Mouse (Mus musculus): ENCODE results near the gene Kdelr1. TPM values are rescaled to one million over a fixed set of nuclear protein-coding genes. Genes with fewer than 3 reads are reported as not detected.

Gene Kdelr1
- total and polyA plus RNA-seq, 2 experiments from 2014 or later: 58.5 to 304 TPM

DNA sequence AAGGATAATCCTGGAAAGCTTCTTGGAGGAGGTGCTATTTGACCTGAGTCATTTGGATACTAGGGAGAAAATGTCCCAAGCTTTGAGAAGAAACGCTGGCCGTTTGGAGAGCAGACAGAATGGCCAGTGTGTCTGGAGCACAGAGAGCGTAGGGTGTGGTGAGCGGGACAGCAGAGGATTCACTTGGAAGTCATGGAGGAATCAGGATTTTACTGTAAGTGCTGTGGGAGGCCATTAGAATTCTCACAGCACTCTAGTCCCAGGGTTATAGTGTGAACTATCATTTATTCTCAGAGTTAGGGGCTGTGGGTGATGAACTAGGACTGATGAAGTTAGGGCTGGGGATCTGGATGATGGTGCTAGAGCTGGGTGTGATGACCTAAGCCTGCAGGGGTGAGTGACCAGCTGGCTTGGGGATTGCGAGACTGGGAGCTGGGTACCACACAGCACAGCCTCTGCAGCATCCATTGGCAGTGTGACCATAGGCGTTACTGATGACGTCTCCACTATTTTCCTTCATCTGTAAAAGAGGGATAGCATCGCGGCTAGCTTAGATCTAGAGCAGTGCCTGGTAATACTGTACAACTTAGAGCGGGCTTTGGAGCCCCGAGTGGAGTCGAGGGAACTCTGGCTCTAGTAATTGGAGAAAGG lies 49.5 kb downstream of the Kdelr1 start:
- no peak overlapping the region for H3K4me3 ChIP-seq (ENCODE audit: low read depth, low read length)
- no peak for ATAC-seq (ENCODE audit: insufficient read depth, low read depth)
- TF ChIP-seq CTCF (IDR thresholded peaks at IDR 0.05; ENCODE audit: low read depth) (no peak), EP300 (IDR thresholded peaks at IDR 0.05; ENCODE audit: low read depth) (no peak)
- no peak overlapping the region for H3K9ac ChIP-seq (replicated peaks; ENCODE audit: low read depth, low read length)
- no peak overlapping the region for H3K4me2 ChIP-seq (ENCODE audit: low read depth, low read length)
- H3K27ac ChIP-seq (ENCODE audit: low read depth): peak overlapping the region; percentile 90
- peaks cover 3% of the 10 kb centered on the region; the same call in 1 of the 2 replicates for H3K4me1 ChIP-seq (ENCODE audit: control insufficient read depth, insufficient read depth)
- 0 out of 2 replicates have a peak, but pooled peaks cover 3% of the 10 kb centered on the region for H3K36me3 ChIP-seq (replicated peaks; ENCODE audit: control insufficient read depth, insufficient read depth, low read length)
- H3K9me3 ChIP-seq (replicated peaks; ENCODE audit: control insufficient read depth, low read length): no peaks in the 10 kb centered on the region
- no peak for DNase-seq (ENCODE audit: low spot score)
- H3K27me3 ChIP-seq (ENCODE audit: control insufficient read depth, insufficient read depth, low read length): no peaks in the 10 kb centered on the region
- WGBS: 82% methylated on average over 12 of the region's 12 CpGs

DNA sequence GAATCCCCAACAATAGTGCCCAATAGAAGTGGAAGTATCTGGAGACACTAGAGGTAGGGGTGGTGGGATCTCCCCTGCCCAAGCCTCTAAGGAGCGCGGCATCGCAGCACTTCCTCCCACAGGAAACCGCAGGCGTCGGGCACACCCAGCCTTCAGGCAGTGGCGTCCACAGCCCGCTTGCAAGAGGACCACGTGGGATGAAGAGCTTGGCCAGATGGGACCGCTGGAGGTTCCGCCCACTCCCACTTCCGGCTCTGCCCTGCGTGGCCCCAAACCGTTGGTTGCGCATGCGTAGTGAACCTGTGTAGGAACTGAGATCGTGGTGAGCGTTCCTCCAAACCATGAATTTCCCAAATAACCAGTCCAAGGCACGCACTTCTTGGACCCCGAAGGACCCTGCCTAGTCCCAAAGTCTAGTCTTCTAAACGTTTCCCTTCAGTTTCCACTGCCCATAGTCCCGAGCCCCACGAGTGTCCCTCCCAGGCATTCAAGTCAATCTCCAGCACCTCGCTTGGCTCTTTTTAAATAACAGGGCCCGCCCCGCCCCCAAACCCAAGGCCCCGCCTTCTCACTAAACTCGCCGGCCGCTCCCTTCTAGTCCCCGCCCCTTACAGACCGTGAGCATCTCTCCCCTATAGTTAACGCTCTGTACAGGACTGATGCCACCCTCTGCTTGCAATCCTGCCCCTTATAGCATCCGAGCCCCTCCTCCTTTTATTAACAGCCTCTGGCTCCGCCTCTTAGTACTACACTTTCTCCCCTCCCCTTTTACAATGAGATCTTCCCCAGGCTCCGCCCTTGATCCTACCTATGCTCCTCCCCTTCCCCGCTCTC lies 50.6 kb downstream of the Kdelr1 start:
- DNase-seq (ENCODE audit: low spot score) (peak; percentile 99), ATAC-seq (ENCODE audit: insufficient read depth, low read depth) (peak; percentile 86)
- Histone ChIP-seq H3K9me3 (replicated peaks; ENCODE audit: control insufficient read depth, low read length) (no peaks in the 10 kb centered on the region), H3K4me1 (ENCODE audit: control insufficient read depth, insufficient read depth) (no peaks in the 10 kb centered on the region), H3K27me3 (ENCODE audit: control insufficient read depth, insufficient read depth, low read length) (no peaks in the 10 kb centered on the region), H3K27ac (ENCODE audit: low read depth) (peak overlapping the region; percentile 90), H3K4me3 (ENCODE audit: low read depth, low read length) (peak overlapping the region; percentile 51), H3K9ac (replicated peaks; ENCODE audit: low read depth, low read length) (peak overlapping the region; percentile 28; the same call in 1 of the 2 replicates), H3K4me2 (ENCODE audit: low read depth, low read length) (peak overlapping the region; percentile 65), H3K36me3 (replicated peaks; ENCODE audit: control insufficient read depth, insufficient read depth, low read length) (0 out of 2 replicates have a peak, but pooled peaks cover 3% of the 10 kb centered on the region)
- 1% methylated on average over 37 of the region's 37 CpGs for WGBS
- no peak; the same call in 1 of the 2 replicates for TF ChIP-seq EP300 (IDR thresholded peaks at IDR 0.05; ENCODE audit: low read depth)
- no peak for TF ChIP-seq CTCF (IDR thresholded peaks at IDR 0.05; ENCODE audit: low read depth)

DNA sequence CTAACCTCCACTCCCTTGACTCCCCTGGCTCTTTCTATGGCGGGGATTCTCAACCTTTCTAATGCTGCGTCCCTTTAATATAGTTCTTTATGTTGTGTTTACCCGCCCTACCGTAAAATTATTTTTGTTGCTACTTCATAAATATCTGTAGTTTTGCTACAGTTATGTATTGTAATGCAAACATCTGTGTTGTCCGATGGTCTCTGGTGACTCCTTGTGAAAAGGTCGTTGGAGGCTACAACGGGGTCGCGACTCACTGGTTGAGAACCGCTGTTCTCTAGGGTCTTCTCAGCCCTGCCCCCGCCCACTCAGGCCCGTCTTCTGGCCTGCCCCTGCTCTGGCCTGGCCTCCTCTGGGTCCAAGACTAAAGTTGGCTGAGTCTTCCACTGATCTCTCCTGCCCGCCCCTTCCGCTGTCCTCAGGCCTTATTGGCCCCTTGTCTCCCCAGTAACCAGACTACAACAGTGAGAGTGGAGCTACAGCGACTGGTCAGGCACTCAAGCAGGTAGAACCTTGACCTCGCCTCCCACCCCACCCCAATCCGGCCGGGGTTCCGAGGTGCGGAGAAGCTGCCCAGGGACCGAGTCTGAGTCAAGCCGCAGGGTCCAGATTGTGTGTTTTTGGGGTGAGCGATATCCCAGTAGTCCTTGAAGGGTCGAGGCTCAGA lies 51.3 kb downstream of the Kdelr1 start, which contains the start of gene Ccdc114:
TSS of gene Ccdc114 (plus strand) at position 311 of the 667 bp plus-strand sequence.
- peak within 1 kb of the TSS; percentile 90 for H3K27ac ChIP-seq (ENCODE audit: low read depth)
- H3K27me3 ChIP-seq (ENCODE audit: control insufficient read depth, insufficient read depth, low read length): no peaks in the 10 kb centered on the region
- 5% methylated on average over 24 of the region's 24 CpGs for WGBS
- H3K4me3 ChIP-seq (ENCODE audit: low read depth, low read length): peak within 1 kb of the TSS; percentile 51
- H3K9me3 ChIP-seq (replicated peaks; ENCODE audit: control insufficient read depth, low read length): no peaks in the 10 kb centered on the region
- TF ChIP-seq EP300 (IDR thresholded peaks at IDR 0.05; ENCODE audit: low read depth): no peak
- TF ChIP-seq CTCF (IDR thresholded peaks at IDR 0.05; ENCODE audit: low read depth): no peak
- H3K9ac ChIP-seq (replicated peaks; ENCODE audit: low read depth, low read length): peak within 1 kb of the TSS; percentile 28; the same call in 1 of the 2 replicates
- 0 out of 2 replicates have a peak, but pooled peaks cover 3% of the 10 kb centered on the region for H3K36me3 ChIP-seq (replicated peaks; ENCODE audit: control insufficient read depth, insufficient read depth, low read length)
- ATAC-seq (ENCODE audit: insufficient read depth, low read depth) (peak; percentile 80), DNase-seq (ENCODE audit: low spot score) (peak; percentile 90)
- peak within 1 kb of the TSS; percentile 65 for H3K4me2 ChIP-seq (ENCODE audit: low read depth, low read length)
- no peaks in the 10 kb centered on the region for H3K4me1 ChIP-seq (ENCODE audit: control insufficient read depth, insufficient read depth)

DNA sequence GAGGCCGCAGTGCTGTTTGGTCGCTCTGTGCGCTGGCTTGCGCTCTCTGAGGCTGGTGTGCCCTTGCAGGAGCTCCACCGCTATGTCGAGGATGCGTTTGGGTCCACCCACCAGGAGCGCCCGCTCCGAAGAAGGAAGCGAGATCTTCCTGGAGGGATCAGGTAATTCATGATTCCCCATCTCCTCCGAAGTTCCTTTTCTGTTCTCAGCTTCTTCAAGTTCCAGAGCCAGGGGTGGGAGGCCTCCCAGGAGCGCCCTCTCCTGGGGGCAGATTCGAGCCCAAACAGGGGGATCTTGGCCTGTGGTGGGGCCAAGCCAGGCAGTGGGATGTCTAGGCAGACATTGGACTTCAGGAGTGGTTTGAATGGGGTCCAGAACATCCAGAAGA lies 51.9 kb downstream of the Kdelr1 start:
- H3K36me3 ChIP-seq (replicated peaks; ENCODE audit: control insufficient read depth, insufficient read depth, low read length): no peaks in the 10 kb centered on the region
- TF ChIP-seq EP300 (IDR thresholded peaks at IDR 0.05; ENCODE audit: low read depth) (no peak), CTCF (IDR thresholded peaks at IDR 0.05; ENCODE audit: low read depth) (peak; percentile 18; the same call in 1 of the 2 replicates)

More for the DNA sequence above, 51.9 kb downstream of the Kdelr1 start:
- WGBS: 12% methylated on average over 14 of the region's 14 CpGs
- Histone ChIP-seq H3K9ac (replicated peaks; ENCODE audit: low read depth, low read length) (peak overlapping the region; percentile 28; the same call in 1 of the 2 replicates), H3K27me3 (ENCODE audit: control insufficient read depth, insufficient read depth, low read length) (0 out of 2 replicates have a peak, but pooled peaks cover 5% of the 10 kb centered on the region), H3K9me3 (replicated peaks; ENCODE audit: control insufficient read depth, low read length) (no peaks in the 10 kb centered on the region), H3K4me1 (ENCODE audit: control insufficient read depth, insufficient read depth) (no peaks in the 10 kb centered on the region), H3K4me3 (ENCODE audit: low read depth, low read length) (peak overlapping the region; percentile 51), H3K4me2 (ENCODE audit: low read depth, low read length) (peak overlapping the region; percentile 65), H3K27ac (ENCODE audit: low read depth) (peak overlapping the region; percentile 90)
- no peak for ATAC-seq (ENCODE audit: insufficient read depth, low read depth)
- DNase-seq (ENCODE audit: low spot score): no peak

Measured in heart, postnatal 0 days (tissue).